Mouse (Mus musculus) limb, embryonic 12.5 days (tissue): Measurements from ENCODE around the gene Cadps. TPM values are rescaled to one million over a fixed set of nuclear protein-coding genes. Genes with fewer than 3 reads are reported as not detected.
A peak's percentile ranks its signal among the peaks of the same experiment; 100 is the strongest.

ENCODE experiments used
- ATAC-seq: fragments of 200-750 bp; cut with Nextera tagmentation; 2 replicates; pipeline ENCODE4 v1.8.0; 2017; ENCODE audit warnings: low read depth, moderate TSS enrichment; ENCODE audit not compliant: insufficient number of reproducible peaks, insufficient read depth, low FRiP score, low TSS enrichment
- H3K27ac ChIP-seq: fragments of 300-500 bp; sonication (generic); 2 replicates; pipeline ENCODE4 v1.5.1; 2016; ENCODE audit warnings: mild to moderate bottlenecking, moderate library complexity
- H3K27me3 ChIP-seq: fragments of 300-500 bp; sonication (generic); 2 replicates; pipeline ENCODE4 v1.6.1; 2016; ENCODE audit warnings: mild to moderate bottlenecking, moderate library complexity
- H3K36me3 ChIP-seq: fragments of 300-500 bp; sonication (generic); 2 replicates; pipeline ENCODE4 v1.6.1; 2016; ENCODE audit warnings: mild to moderate bottlenecking, moderate library complexity
- H3K4me1 ChIP-seq: fragments of 300-500 bp; sonication (generic); replicated peaks from 2 replicates; pipeline ENCODE4 v1.6.1; 2016
- H3K4me2 ChIP-seq: fragments of 300-500 bp; sonication (generic); 2 replicates; pipeline ENCODE4 v1.6.1; 2016; ENCODE audit warnings: mild to moderate bottlenecking, moderate library complexity
- H3K4me3 ChIP-seq: fragments of 300-500 bp; sonication (generic); replicated peaks from 2 replicates; pipeline ENCODE4 v1.5.1; 2016; ENCODE audit warnings: mild to moderate bottlenecking
- H3K9ac ChIP-seq: fragments of 300-500 bp; sonication (generic); replicated peaks from 2 replicates; pipeline ENCODE4 v1.6.1; 2016; ENCODE audit warnings: mild to moderate bottlenecking, moderate library complexity
- H3K9me3 ChIP-seq: fragments of 300-500 bp; sonication (generic); 2 replicates; pipeline ENCODE4 v1.6.1; 2016; ENCODE audit warnings: mild to moderate bottlenecking, moderate library complexity
- WGBS: fragments of 180-500 bp; shearing (Covaris S2); methylation state at CpG from one replicate; pipeline ENCODE4 v1.1.7; 2016; 5-methylcytosine and 5-hydroxymethylcytosine counted together
- polyA plus RNA-seq: library from polyadenylated mRNA; unstranded; fragments of >200 nt; fragmentation: Nextera tagmentation; extraction: Ambion mirVana; gene quantifications from 2 replicates; pipeline ENCODE4 v1.2.1, GENCODE M21; 2016

Gene Cadps
- polyA plus RNA-seq, 1 experiment from 2014 or later, result 1.1 TPM

GRCm38 (mm10) chr14:12388806-12389436 lies 434.0 kb downstream of the Cadps start:
- Histone ChIP-seq H3K36me3 (no peaks in the 10 kb centered on the region), H3K27ac (no peak overlapping the region), H3K4me1 (peaks cover 16% of the 10 kb centered on the region), H3K9ac (no peak overlapping the region), H3K9me3 (no peaks in the 10 kb centered on the region), H3K4me3 (no peak overlapping the region), H3K4me2 (no peak overlapping the region; the same call in 1 of the 2 replicates), H3K27me3 (no peaks in the 10 kb centered on the region; the same call in 1 of the 2 replicates)
- peak; percentile 48; the same call in 1 of the 2 replicates for ATAC-seq
- WGBS, result 11% methylated on average over 14 of the region's 14 CpGs

- Histone ChIP-seq H3K36me3 (no peaks in the 10 kb centered on the region), H3K27me3 (no peaks in the 10 kb centered on the region; the same call in 1 of the 2 replicates), H3K4me1 (peaks cover 16% of the 10 kb centered on the region), H3K9ac (no peak overlapping the region), H3K9me3 (no peaks in the 10 kb centered on the region), H3K27ac (no peak overlapping the region), H3K4me2 (no peak overlapping the region), H3K4me3 (no peak overlapping the region)
- WGBS, result 22% methylated on average over 4 of the region's 4 CpGs
- no peak for ATAC-seq
Measured at GRCm38 (mm10) chr14:12388192-12388795, 434.6 kb downstream of the Cadps start.

GRCm38 (mm10) chr14:12387176-12387575 lies 435.7 kb downstream of the Cadps start:
- no peak overlapping the region for H3K4me3 ChIP-seq
- no peaks in the 10 kb centered on the region for H3K36me3 ChIP-seq
- peaks cover 16% of the 10 kb centered on the region for H3K4me1 ChIP-seq
- 77% methylated on average over 6 of the region's 6 CpGs for whole genome bisulfite sequencing
- H3K9ac ChIP-seq, result no peak overlapping the region
- no peaks in the 10 kb centered on the region; the same call in 1 of the 2 replicates for H3K27me3 ChIP-seq
- no peak overlapping the region for H3K27ac ChIP-seq
- ATAC-seq, result no peak
- no peak overlapping the region for H3K4me2 ChIP-seq
- H3K9me3 ChIP-seq, result no peaks in the 10 kb centered on the region

GRCm38 (mm10) chr14:12377883-12378282 lies 445.0 kb downstream of the Cadps start:
- no peaks in the 10 kb centered on the region for H3K36me3 ChIP-seq
- 22% methylated on average over 9 of the region's 9 CpGs for WGBS
- no peaks in the 10 kb centered on the region for H3K9me3 ChIP-seq
- no peak overlapping the region for H3K4me3 ChIP-seq
- 0 out of 2 replicates have a peak, but pooled peaks cover 3% of the 10 kb centered on the region for H3K4me1 ChIP-seq
- peaks cover 15% of the 10 kb centered on the region for H3K27me3 ChIP-seq
- H3K27ac ChIP-seq, result no peak overlapping the region
- ATAC-seq, result no peak
- H3K4me2 ChIP-seq, result no peak overlapping the region
- H3K9ac ChIP-seq, result no peak overlapping the region

GRCm38 (mm10) chr14:12377289-12377688 lies 445.6 kb downstream of the Cadps start:
- H3K4me1 ChIP-seq, result 0 out of 2 replicates have a peak, but pooled peaks cover 3% of the 10 kb centered on the region
- no peak overlapping the region for H3K9ac ChIP-seq
- H3K27me3 ChIP-seq, result peaks cover 15% of the 10 kb centered on the region
- no peaks in the 10 kb centered on the region for H3K9me3 ChIP-seq
- ATAC-seq, result no peak
- H3K4me2 ChIP-seq, result no peak overlapping the region
- H3K4me3 ChIP-seq, result no peak overlapping the region
- H3K36me3 ChIP-seq, result no peaks in the 10 kb centered on the region
- WGBS, result 93% methylated on average over 2 of the region's 2 CpGs
- no peak overlapping the region for H3K27ac ChIP-seq

- no peaks in the 10 kb centered on the region for H3K36me3 ChIP-seq
- H3K9ac ChIP-seq, result no peak overlapping the region
- no peaks in the 10 kb centered on the region for H3K9me3 ChIP-seq
- no peak overlapping the region for H3K27ac ChIP-seq
- H3K4me3 ChIP-seq, result no peak overlapping the region
- H3K4me1 ChIP-seq, result 0 out of 2 replicates have a peak, but pooled peaks cover 3% of the 10 kb centered on the region
- no peak overlapping the region for H3K4me2 ChIP-seq
- H3K27me3 ChIP-seq, result peaks cover 15% of the 10 kb centered on the region
- 54% methylated on average over 2 of the region's 2 CpGs for WGBS
- ATAC-seq, result no peak
Measured at GRCm38 (mm10) chr14:12375451-12375850, 447.4 kb downstream of the Cadps start.

- no peak overlapping the region for H3K4me3 ChIP-seq
- H3K4me1 ChIP-seq, result peaks cover 15% of the 10 kb centered on the region
- H3K9me3 ChIP-seq, result no peaks in the 10 kb centered on the region
- no peaks in the 10 kb centered on the region for H3K36me3 ChIP-seq
- WGBS, result 5% methylated on average over 16 of the region's 16 CpGs
- H3K9ac ChIP-seq, result no peak overlapping the region
- H3K27me3 ChIP-seq, result peaks cover 93% of the 10 kb centered on the region
- H3K27ac ChIP-seq, result no peak overlapping the region
- no peak overlapping the region for H3K4me2 ChIP-seq
- ATAC-seq, result no peak
Measured at GRCm38 (mm10) chr14:12350271-12350916, 472.5 kb downstream of the Cadps start.

- no peak overlapping the region for H3K27ac ChIP-seq
- 0 out of 2 replicates have a peak, but pooled peaks have one; percentile 57 for ATAC-seq
- 4% methylated on average over 15 of the region's 15 CpGs for WGBS
Measured at GRCm38 (mm10) chr14:12349334-12350090, 473.4 kb downstream of the Cadps start.

GRCm38 (mm10) chr14:12348089-12348488 lies 474.8 kb downstream of the Cadps start, which contains the start of gene Fezf2:
Gene Fezf2 (minus strand): TSS chr14:12348189.
- Histone ChIP-seq H3K27ac (no peak within 1 kb of the TSS), H3K9ac (no peak within 1 kb of the TSS), H3K4me1 (peaks cover 26% of the 10 kb centered on the region), H3K4me2 (0 out of 2 replicates have a peak within 1 kb of the TSS, but pooled peaks have one; percentile 48), H3K27me3 (peaks cover 98% of the 10 kb centered on the region), H3K36me3 (no peaks in the 10 kb centered on the region), H3K9me3 (no peaks in the 10 kb centered on the region), H3K4me3 (no peak within 1 kb of the TSS)
- WGBS, result 0% methylated on average over 2 of the region's 2 CpGs
- no peak for ATAC-seq

More at GRCm38 (mm10) chr14:12349334-12350090, 473.4 kb downstream of the Cadps start:
- no peak overlapping the region for H3K9ac ChIP-seq
- peaks cover 98% of the 10 kb centered on the region for H3K27me3 ChIP-seq
- H3K9me3 ChIP-seq, result no peaks in the 10 kb centered on the region
- no peak overlapping the region for H3K4me3 ChIP-seq
- H3K36me3 ChIP-seq, result no peaks in the 10 kb centered on the region
- H3K4me2 ChIP-seq, result no peak overlapping the region
- H3K4me1 ChIP-seq, result peaks cover 24% of the 10 kb centered on the region

- H3K9ac ChIP-seq, result no peak overlapping the region
- peaks cover 26% of the 10 kb centered on the region for H3K4me1 ChIP-seq
- H3K9me3 ChIP-seq, result no peaks in the 10 kb centered on the region
- H3K27ac ChIP-seq, result no peak overlapping the region
- no peaks in the 10 kb centered on the region for H3K36me3 ChIP-seq
- H3K27me3 ChIP-seq, result peaks cover 100% of the 10 kb centered on the region
- no peak for ATAC-seq
- H3K4me3 ChIP-seq, result peak overlapping the region; percentile 20
- peak overlapping the region; percentile 48 for H3K4me2 ChIP-seq
- WGBS, result 1% methylated on average over 26 of the region's 26 CpGs
Measured at GRCm38 (mm10) chr14:12346865-12347600, 475.8 kb downstream of the Cadps start.
